Mouse (Mus musculus) lung, adult 2 months (tissue): ENCODE data around the gene Rps6kc1.

Experiments
- CTCF ChIP-seq: fragments of 200-500 bp; IDR thresholded peaks from 2 replicates; pipeline ENCODE4 v1.5.1; 2011; ENCODE audit warnings: mild to moderate bottlenecking, low read length, control low read depth; ENCODE audit not compliant: insufficient read depth
- POLR2A ChIP-seq: fragments of 200-500 bp; IDR thresholded peaks from 2 replicates; pipeline ENCODE4 v1.6.1; 2011; ENCODE audit warnings: low read depth, mild to moderate bottlenecking, control low read depth, low read length, borderline replicate concordance; ENCODE audit errors: extremely low read depth

GRCm38 (mm10) chr1:190697576-190697975 is 214.0 kb downstream of the Rps6kc1 start:
- TF ChIP-seq POLR2A (no peak), CTCF (no peak)
